Mouse (Mus musculus) kidney, adult 2 months (tissue): ENCODE data around the gene 4933428G20Rik.

Experiments used
- CTCF ChIP-seq: fragments of 200-500 bp; conservative IDR thresholded peaks from 2 replicates; pipeline ENCODE4 v1.5.1; 2011; ENCODE audit warnings: low read depth, mild to moderate bottlenecking, control low read depth, low read length, moderate library complexity, mixed read lengths; ENCODE audit not compliant: insufficient read depth, insufficient read length
- POLR2A ChIP-seq: fragments of 200-500 bp; IDR thresholded peaks from one replicate; pipeline ENCODE4 v1.6.1; 2011; ENCODE audit warnings: low read depth, low read length, control low read depth

DNA sequence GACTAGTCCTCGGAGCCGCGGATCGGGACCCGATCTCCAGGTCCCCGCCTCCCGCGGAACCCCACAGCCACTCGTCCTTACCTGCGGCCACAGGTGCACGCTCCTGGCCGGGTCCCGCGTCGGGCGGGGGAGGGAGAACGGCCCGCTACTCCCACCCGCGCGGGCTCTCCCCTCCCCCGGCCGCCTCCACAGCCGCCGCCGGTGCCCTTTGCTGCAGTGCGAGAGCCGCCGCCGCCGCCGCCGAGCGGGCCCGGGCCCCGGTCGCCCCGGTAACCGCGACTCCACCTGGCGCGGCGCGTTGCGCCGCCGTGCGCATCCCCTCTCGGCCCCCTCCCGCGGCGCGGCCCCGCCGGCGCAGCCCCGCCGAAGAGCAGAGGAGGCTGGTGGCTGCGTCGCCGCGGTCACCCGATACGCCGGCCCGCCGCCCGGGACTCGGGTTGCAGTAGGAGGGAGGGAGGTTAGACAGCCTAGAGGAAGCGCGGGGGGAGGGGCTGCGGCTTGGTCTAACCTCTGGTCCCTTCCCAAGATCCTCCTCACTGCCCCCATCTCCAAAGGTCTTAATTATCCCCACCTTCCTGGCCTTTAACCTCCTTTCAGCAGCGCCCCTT lies 46.8 kb upstream of the 4933428G20Rik start:
- no peak for TF ChIP-seq CTCF
- TF ChIP-seq POLR2A: no peak
